Mouse (Mus musculus) thymus, adult 2 months (tissue): Measurements from ENCODE around the gene Shank1.

ENCODE experiments used
- CTCF ChIP-seq: fragments of 200-500 bp; IDR thresholded peaks from 2 replicates; pipeline ENCODE4 v1.5.1; 2012; ENCODE audit warnings: mild to moderate bottlenecking, control low read depth, low read length, moderate library complexity, borderline replicate concordance; ENCODE audit not compliant: control insufficient read depth, poor library complexity, insufficient read depth; ENCODE audit errors: extremely low read depth
- POLR2A ChIP-seq: fragments of 200-500 bp; IDR thresholded peaks from 2 replicates; pipeline ENCODE4 v1.6.1; 2012; ENCODE audit warnings: mild to moderate bottlenecking, low read length, control low read depth, moderate library complexity; ENCODE audit not compliant: control insufficient read depth, poor library complexity, insufficient read depth; ENCODE audit errors: extremely low read depth

DNA sequence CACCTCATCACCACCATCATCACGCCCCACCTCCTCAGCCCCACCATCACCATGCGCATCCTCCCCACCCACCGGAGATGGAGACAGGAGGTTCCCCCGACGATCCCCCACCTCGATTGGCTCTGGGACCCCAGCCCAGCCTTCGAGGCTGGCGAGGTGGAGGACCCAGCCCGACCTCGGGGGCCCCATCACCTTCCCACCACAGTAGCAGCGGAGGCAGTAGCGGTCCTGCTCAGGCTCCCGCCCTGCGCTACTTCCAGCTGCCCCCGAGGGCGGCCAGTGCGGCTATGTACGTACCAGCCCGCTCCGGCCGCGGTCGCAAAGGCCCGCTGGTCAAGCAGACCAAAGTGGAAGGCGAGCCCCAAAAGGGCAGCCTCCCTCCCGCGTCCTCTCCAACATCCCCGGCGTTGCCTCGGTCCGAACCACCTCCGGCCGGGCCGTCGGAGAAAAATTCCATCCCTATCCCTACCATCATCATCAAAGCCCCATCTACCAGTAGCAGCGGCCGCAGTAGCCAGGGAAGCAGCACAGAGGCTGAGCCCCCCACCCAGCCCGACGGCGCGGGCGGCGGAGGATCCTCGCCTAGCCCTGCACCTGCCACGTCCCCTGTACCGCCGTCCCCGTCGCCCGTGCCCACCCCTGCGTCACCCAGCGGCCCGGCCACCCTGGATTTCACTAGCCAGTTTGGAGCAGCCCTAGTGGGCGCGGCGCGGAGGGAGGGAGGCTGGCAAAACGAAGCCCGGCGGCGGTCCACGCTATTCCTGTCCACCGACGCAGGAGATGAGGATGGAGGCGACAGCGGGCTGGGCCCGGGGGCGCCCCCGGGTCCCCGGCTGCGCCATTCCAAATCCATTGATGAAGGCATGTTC, 42.1 kb downstream of the Shank1 start:
- TF ChIP-seq CTCF = no peak
- no peak for TF ChIP-seq POLR2A
